ENCODE assay signal across 8 mouse cellular contexts in the genomic region with DNA sequence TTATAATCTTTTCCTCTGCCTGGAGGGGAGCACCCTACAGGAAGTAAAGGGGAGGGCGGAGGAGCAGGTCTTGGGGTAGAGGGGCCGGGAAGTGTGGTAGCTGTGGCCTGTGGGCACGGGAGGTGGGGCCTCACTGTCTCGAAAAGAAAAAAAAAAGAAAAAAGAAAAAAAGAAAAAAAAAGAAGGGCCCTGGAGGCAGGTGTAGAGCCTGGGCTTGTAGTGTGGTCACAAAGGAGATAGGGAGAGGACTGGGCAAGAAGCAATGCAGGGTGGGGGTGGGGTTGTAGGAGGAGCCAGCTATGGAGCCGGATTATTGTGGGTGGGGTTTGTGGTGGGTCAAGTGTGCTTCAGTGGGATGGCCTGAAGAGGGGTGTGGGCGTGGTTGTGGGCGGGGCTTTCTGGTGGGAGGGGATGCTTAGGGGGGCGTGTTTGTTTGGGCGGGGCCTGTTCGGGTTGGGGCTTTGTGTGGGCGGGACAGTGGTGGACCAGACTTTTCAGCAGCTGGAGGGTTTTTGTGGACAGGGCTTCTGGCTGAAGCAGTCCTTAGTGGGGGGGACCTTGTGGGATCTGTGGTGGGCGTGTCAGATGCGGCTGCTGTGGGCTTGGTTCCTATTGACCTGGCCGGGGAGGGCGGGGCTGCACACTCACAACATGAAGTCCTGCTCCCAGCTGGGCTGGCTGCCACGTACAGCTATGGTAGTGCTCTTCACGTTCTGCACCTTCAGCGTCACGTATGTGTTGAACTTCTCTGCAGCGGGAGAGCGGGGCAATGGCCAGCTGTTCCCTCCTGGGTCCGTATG. TPM values are rescaled to one million over a fixed set of nuclear protein-coding genes. Genes with fewer than 3 reads are reported as not detected.
A peak's percentile ranks its signal among the peaks of the same experiment; 100 is the strongest.
DNase-seq lines count a peak whose midpoint lies in the region; ATAC-seq lines count a peak whose summit lies in the region.

No protein-coding gene starts in this region.

- H3K9me3 ChIP-seq in forebrain, embryonic 12.5 days, result no peaks in the 10 kb centered on the region
- no peaks in the 10 kb centered on the region for H3K9me3 ChIP-seq in forebrain, embryonic 15.5 days

- peak; percentile 94 for DNase-seq in NIH3T3 (ENCODE audit: low read depth)
- DNase-seq in kidney, postnatal 10 days, result peak; percentile 89
- peak; percentile 77 to 80 for DNase-seq in lung, postnatal 4 days
- DNase-seq in spleen, postnatal 4 days (ENCODE audit: low spot score in 2 of 2), result peak; percentile 78 to 88
- DNase-seq in layer of hippocampus, postnatal 25 days (ENCODE audit: extremely low spot score in 1 of 2, low spot score in 1 of 2), result no peak

- H3K27me3 ChIP-seq in forebrain, embryonic 12.5 days, result peaks cover 76% of the 10 kb centered on the region
- H3K27me3 ChIP-seq in forebrain, embryonic 15.5 days, result 0 out of 2 replicates have a peak, but pooled peaks cover 4% of the 10 kb centered on the region

- H3K27ac ChIP-seq in forebrain, embryonic 12.5 days, result no peak overlapping the region
- H3K27ac ChIP-seq in forebrain, embryonic 15.5 days (replicated peaks), result no peak overlapping the region

- 3% methylated on average over 21 of the region's 22 CpGs for WGBS in forebrain, embryonic 12.5 days
- 4% methylated on average over 22 of the region's 22 CpGs for WGBS in forebrain, embryonic 15.5 days

- no peak overlapping the region for H3K9ac ChIP-seq in forebrain, embryonic 12.5 days
- no peak overlapping the region for H3K9ac ChIP-seq in forebrain, embryonic 15.5 days (replicated peaks)

- peak; percentile 66 for ATAC-seq in forebrain, embryonic 12.5 days (ENCODE audit: low FRiP score)
- ATAC-seq in forebrain, embryonic 15.5 days (replicated peaks), result no peak
- ATAC-seq in granulocyte monocyte progenitor cell, adult 5-6 weeks (replicated peaks; ENCODE audit: poor library complexity, severe bottlenecking), result peak; percentile 63

- H3K4me1 ChIP-seq in forebrain, embryonic 12.5 days, result peaks cover 49% of the 10 kb centered on the region
- H3K4me1 ChIP-seq in forebrain, embryonic 15.5 days, result peaks cover 42% of the 10 kb centered on the region

- peak overlapping the region; percentile 40 for H3K4me2 ChIP-seq in forebrain, embryonic 12.5 days
- no peak overlapping the region for H3K4me2 ChIP-seq in forebrain, embryonic 15.5 days (replicated peaks)

- peaks cover 16% of the 10 kb centered on the region; the same call in 1 of the 2 replicates for H3K36me3 ChIP-seq in forebrain, embryonic 12.5 days (replicated peaks)
- H3K36me3 ChIP-seq in forebrain, embryonic 15.5 days, result peaks cover 20% of the 10 kb centered on the region

- H3K4me3 ChIP-seq in forebrain, embryonic 12.5 days (replicated peaks), result peak overlapping the region; percentile 20
- no peak overlapping the region for H3K4me3 ChIP-seq in forebrain, embryonic 15.5 days

RNA-seq across cellular contexts. Expression of gene Unc13a, which starts 6.0 kb away (rescaled TPM):
- 13.7 and 16.0 TPM in 2 replicates for polyA plus RNA-seq in forebrain, embryonic 12.5 days (2016; fragmentation: Nextera tagmentation; extraction: Ambion mirVana)
- polyA plus RNA-seq in forebrain, embryonic 15.5 days (2015; fragmentation: Nextera tagmentation; extraction: Ambion mirVana), result 23.3 and 23.6 TPM in 2 replicates
- 0.60 TPM in 1 of 2 replicates, not detected in the other for total RNA-seq in granulocyte monocyte progenitor cell, adult 5-6 weeks (2014; fragmentation: Nextera tagmentation)
- 0.04 and 1.8 TPM in 2 replicates for total RNA-seq in granulocyte monocyte progenitor cell, adult 5-6 weeks (2017)
- 100 to 1,000 TPM; 235 to 291 TPM for total RNA-seq in layer of hippocampus, postnatal 25 days (2021)

RNA-seq across cellular contexts. Expression of gene Jak3, which starts 10.6 kb away (rescaled TPM):
- 2.5 and 2.9 TPM in 2 replicates for polyA plus RNA-seq in forebrain, embryonic 12.5 days (2016; fragmentation: Nextera tagmentation; extraction: Ambion mirVana)
- polyA plus RNA-seq in forebrain, embryonic 15.5 days (2015; fragmentation: Nextera tagmentation; extraction: Ambion mirVana), result 2.9 and 3.3 TPM in 2 replicates
- 10.9 and 17.5 TPM in 2 replicates for total RNA-seq in granulocyte monocyte progenitor cell, adult 5-6 weeks (2014; fragmentation: Nextera tagmentation)
- total RNA-seq in granulocyte monocyte progenitor cell, adult 5-6 weeks (2017), result 7.2 and 8.1 TPM in 2 replicates
- total RNA-seq in layer of hippocampus, postnatal 25 days (2021), result 1 to 10 TPM; 4.9 to 5.6 TPM

RNA-seq across cellular contexts. Expression of gene Insl3, which starts 23.5 kb away (rescaled TPM):
- polyA plus RNA-seq in forebrain, embryonic 12.5 days (2016; fragmentation: Nextera tagmentation; extraction: Ambion mirVana), result not detected in 2 replicates
- polyA plus RNA-seq in forebrain, embryonic 15.5 days (2015; fragmentation: Nextera tagmentation; extraction: Ambion mirVana), result 0.54 TPM in 1 of 2 replicates, not detected in the other
- 14.1 and 16.3 TPM in 2 replicates for total RNA-seq in granulocyte monocyte progenitor cell, adult 5-6 weeks (2014; fragmentation: Nextera tagmentation)
- 1.2 and 4.4 TPM in 2 replicates for total RNA-seq in granulocyte monocyte progenitor cell, adult 5-6 weeks (2017)
- 1 to 10 TPM in 1 of 2 experiments, under 1 TPM in 1; 0.98 to 3.3 TPM for total RNA-seq in layer of hippocampus, postnatal 25 days (2021)

RNA-seq across cellular contexts. Expression of gene B3gnt3, which starts 36.1 kb away (rescaled TPM):
- polyA plus RNA-seq in forebrain, embryonic 12.5 days (2016; fragmentation: Nextera tagmentation; extraction: Ambion mirVana), result 0.36 and 0.72 TPM in 2 replicates
- 0.42 and 0.46 TPM in 2 replicates for polyA plus RNA-seq in forebrain, embryonic 15.5 days (2015; fragmentation: Nextera tagmentation; extraction: Ambion mirVana)
- total RNA-seq in granulocyte monocyte progenitor cell, adult 5-6 weeks (2014; fragmentation: Nextera tagmentation), result 1.4 TPM in 1 of 2 replicates, not detected in the other
- 0.39 TPM in 1 of 2 replicates, not detected in the other for total RNA-seq in granulocyte monocyte progenitor cell, adult 5-6 weeks (2017)
- total RNA-seq in layer of hippocampus, postnatal 25 days (2021), result under 1 TPM; 0.42 to 0.47 TPM

RNA-seq across cellular contexts. Expression of gene Colgalt1, which starts 54.7 kb away (rescaled TPM):
- 42.7 TPM in 2 replicates for polyA plus RNA-seq in forebrain, embryonic 12.5 days (2016; fragmentation: Nextera tagmentation; extraction: Ambion mirVana)
- 54.3 and 56.2 TPM in 2 replicates for polyA plus RNA-seq in forebrain, embryonic 15.5 days (2015; fragmentation: Nextera tagmentation; extraction: Ambion mirVana)
- 93.8 and 107 TPM in 2 replicates for total RNA-seq in granulocyte monocyte progenitor cell, adult 5-6 weeks (2014; fragmentation: Nextera tagmentation)
- total RNA-seq in granulocyte monocyte progenitor cell, adult 5-6 weeks (2017), result 77.1 and 84.4 TPM in 2 replicates
- 10 to 100 TPM; 56.7 to 58.7 TPM for total RNA-seq in layer of hippocampus, postnatal 25 days (2021)

Comparison
In these comparisons a context has a peak if more than half of its experiments do, and no peak if none do; other contexts are left out.
1. DNase-seq: peak in NIH3T3 (single experiment), kidney, postnatal 10 days (single experiment), lung, postnatal 4 days (2 of 2) and spleen, postnatal 4 days (2 of 2); none in layer of hippocampus, postnatal 25 days (0 of 2).
2. RNA of gene Unc13a, which starts 6.0 kb away (total RNA-seq): 235 to 291 TPM in layer of hippocampus, postnatal 25 days; 0.04 to 1.8 TPM in granulocyte monocyte progenitor cell, adult 5-6 weeks; every median in the first group is over 10 times any median in the second.